Mouse (Mus musculus) intestine, postnatal 0 days (tissue): ENCODE results near the gene Pard3. TPM values are rescaled to one million over a fixed set of nuclear protein-coding genes. Genes with fewer than 3 reads are reported as not detected.

ENCODE experiments used
- ATAC-seq: fragments of 200-750 bp; cut with Nextera tagmentation; 2 replicates; pipeline ENCODE4 v1.8.0; 2017; ENCODE audit warnings: mild to moderate bottlenecking, moderate TSS enrichment, moderate library complexity
- H3K27ac ChIP-seq: fragments of 300-500 bp; sonication (generic); 2 replicates; pipeline ENCODE4 v1.5.1; 2014; ENCODE audit warnings: mild to moderate bottlenecking, low read depth, low read length, moderate library complexity
- H3K27me3 ChIP-seq: fragments of 300-500 bp; sonication (generic); replicated peaks from 2 replicates; pipeline ENCODE4 v1.6.1; 2014; ENCODE audit warnings: low read length, mixed read lengths; ENCODE audit not compliant: control insufficient read depth, insufficient read depth
- H3K36me3 ChIP-seq: fragments of 300-500 bp; sonication (generic); 2 replicates; pipeline ENCODE4 v1.6.1; 2014; ENCODE audit warnings: mild to moderate bottlenecking, moderate library complexity; ENCODE audit not compliant: control insufficient read depth, insufficient read depth
- H3K4me1 ChIP-seq: fragments of 300-500 bp; sonication (generic); replicated peaks from 2 replicates; pipeline ENCODE4 v1.6.1; 2014; ENCODE audit warnings: antibody characterized with exemption, low read length, mixed read lengths; ENCODE audit not compliant: control insufficient read depth, insufficient read depth
- H3K4me2 ChIP-seq: fragments of 300-500 bp; sonication (generic); replicated peaks from 2 replicates; pipeline ENCODE4 v1.6.1; 2014; ENCODE audit warnings: low read depth, mild to moderate bottlenecking, moderate library complexity
- H3K4me3 ChIP-seq: fragments of 300-500 bp; sonication (generic); 2 replicates; pipeline ENCODE4 v1.5.1; 2014; ENCODE audit warnings: low read depth, low read length
- H3K9ac ChIP-seq: fragments of 300-500 bp; sonication (generic); 2 replicates; pipeline ENCODE4 v1.6.1; 2014; ENCODE audit warnings: mild to moderate bottlenecking, low read depth, low read length
- H3K9me3 ChIP-seq: fragments of 300-500 bp; sonication (generic); 2 replicates; pipeline ENCODE4 v1.6.1; 2016; ENCODE audit warnings: mixed run types; ENCODE audit not compliant: control insufficient read depth
- CTCF ChIP-seq: sonication (generic); IDR thresholded peaks from 2 replicates; pipeline ENCODE4 v1.5.1; 2016; ENCODE audit warnings: low read depth, mild to moderate bottlenecking, control low read depth, antibody characterized with exemption, moderate library complexity
- WGBS: fragments of 180-500 bp; shearing (Covaris S2); extraction: QIAGEN DNeasy Blood & Tissue Kit; methylation state at CpG from one replicate; pipeline ENCODE4 v1.1.7; 2014; 5-methylcytosine and 5-hydroxymethylcytosine counted together
- polyA plus RNA-seq: library from polyadenylated mRNA; unstranded; fragments of >200 nt; fragmentation: Nextera tagmentation; extraction: Ambion mirVana; gene quantifications from 2 replicates; pipeline ENCODE4 v1.2.1, GENCODE M21; 2015

Gene Pard3
- polyA plus RNA-seq, 1 experiment from 2014 or later: 12.5 TPM

- no peak for ATAC-seq
- H3K4me2 ChIP-seq: no peak overlapping the region
- H3K9me3 ChIP-seq: no peaks in the 10 kb centered on the region
- 84% methylated on average over 4 of the region's 4 CpGs for WGBS
- H3K36me3 ChIP-seq: peaks cover 14% of the 10 kb centered on the region
- H3K27me3 ChIP-seq: no peaks in the 10 kb centered on the region
- no peak overlapping the region for H3K4me3 ChIP-seq
- TF ChIP-seq CTCF: no peak
- H3K27ac ChIP-seq: no peak overlapping the region
- no peaks in the 10 kb centered on the region for H3K4me1 ChIP-seq
- H3K9ac ChIP-seq: no peak overlapping the region
Observed at GRCm38 (mm10) chr8:127395488-127395887, 331.8 kb downstream of the Pard3 start.

- H3K27me3 ChIP-seq: no peaks in the 10 kb centered on the region
- H3K27ac ChIP-seq: no peak overlapping the region
- ATAC-seq: no peak
- no peaks in the 10 kb centered on the region for H3K4me1 ChIP-seq
- no peaks in the 10 kb centered on the region for H3K9me3 ChIP-seq
- no peak overlapping the region for H3K4me3 ChIP-seq
- peaks cover 7% of the 10 kb centered on the region; the same call in 1 of the 2 replicates for H3K36me3 ChIP-seq
- H3K9ac ChIP-seq: no peak overlapping the region
- TF ChIP-seq CTCF: no peak
- H3K4me2 ChIP-seq: no peak overlapping the region
Observed at GRCm38 (mm10) chr8:127405815-127406214, 342.1 kb downstream of the Pard3 start.

- no peaks in the 10 kb centered on the region for H3K9me3 ChIP-seq
- no peak overlapping the region for H3K9ac ChIP-seq
- H3K4me3 ChIP-seq: no peak overlapping the region
- H3K4me2 ChIP-seq: no peak overlapping the region
- no peak for ATAC-seq
- no peak overlapping the region for H3K27ac ChIP-seq
- no peaks in the 10 kb centered on the region for H3K4me1 ChIP-seq
- peaks cover 10% of the 10 kb centered on the region for H3K36me3 ChIP-seq
- no peak for TF ChIP-seq CTCF
- no peaks in the 10 kb centered on the region for H3K27me3 ChIP-seq
- 87% methylated on average over 12 of the region's 12 CpGs for whole genome bisulfite sequencing
Observed at GRCm38 (mm10) chr8:127410606-127411005, 346.9 kb downstream of the Pard3 start.

GRCm38 (mm10) chr8:127411190-127411848 lies 347.6 kb downstream of the Pard3 start:
- no peak for TF ChIP-seq CTCF
- WGBS: 87% methylated on average over 4 of the region's 4 CpGs
- Histone ChIP-seq H3K4me1 (no peaks in the 10 kb centered on the region), H3K36me3 (peaks cover 12% of the 10 kb centered on the region), H3K9ac (no peak overlapping the region), H3K4me3 (no peak overlapping the region), H3K4me2 (no peak overlapping the region), H3K9me3 (no peaks in the 10 kb centered on the region), H3K27me3 (no peaks in the 10 kb centered on the region), H3K27ac (no peak overlapping the region)
- ATAC-seq: no peak

- H3K36me3 ChIP-seq: no peaks in the 10 kb centered on the region; the same call in 1 of the 2 replicates
- WGBS: 69% methylated on average over 7 of the region's 7 CpGs
- no peak overlapping the region for H3K4me3 ChIP-seq
- H3K4me1 ChIP-seq: no peaks in the 10 kb centered on the region
- no peak for ATAC-seq
- no peak for TF ChIP-seq CTCF
- H3K9ac ChIP-seq: no peak overlapping the region
- no peak overlapping the region for H3K4me2 ChIP-seq
- no peak overlapping the region for H3K27ac ChIP-seq
- H3K9me3 ChIP-seq: no peaks in the 10 kb centered on the region
- no peaks in the 10 kb centered on the region for H3K27me3 ChIP-seq
Observed at GRCm38 (mm10) chr8:127423021-127423420, 359.3 kb downstream of the Pard3 start.

GRCm38 (mm10) chr8:127424211-127424916 lies 360.7 kb downstream of the Pard3 start:
- no peak for ATAC-seq
- Histone ChIP-seq H3K27me3 (no peaks in the 10 kb centered on the region), H3K4me1 (no peaks in the 10 kb centered on the region), H3K4me2 (no peak overlapping the region), H3K27ac (no peak overlapping the region), H3K9ac (no peak overlapping the region), H3K4me3 (no peak overlapping the region), H3K9me3 (no peaks in the 10 kb centered on the region), H3K36me3 (peaks cover 6% of the 10 kb centered on the region; the same call in 1 of the 2 replicates)
- TF ChIP-seq CTCF: no peak
- WGBS: 84% methylated on average over 13 of the region's 13 CpGs
